Mouse (Mus musculus) embryo, embryonic 11.5 days (tissue): ENCODE measurements around the gene Gm14698.
A peak's percentile ranks its signal among the peaks of the same experiment; 100 is the strongest.
"Not testable (repeated sequence)": the region's sequence is repeated elsewhere in the genome, so short reads cannot be mapped to it uniquely, and the experiment has no call there.

Experiments
- DNase-seq: peaks from one replicate; pipeline ENCODE4 v3.0.0-alpha.2; 2012; ENCODE audit warnings: low read depth, low spot score

The Gm14698 gene

DNA sequence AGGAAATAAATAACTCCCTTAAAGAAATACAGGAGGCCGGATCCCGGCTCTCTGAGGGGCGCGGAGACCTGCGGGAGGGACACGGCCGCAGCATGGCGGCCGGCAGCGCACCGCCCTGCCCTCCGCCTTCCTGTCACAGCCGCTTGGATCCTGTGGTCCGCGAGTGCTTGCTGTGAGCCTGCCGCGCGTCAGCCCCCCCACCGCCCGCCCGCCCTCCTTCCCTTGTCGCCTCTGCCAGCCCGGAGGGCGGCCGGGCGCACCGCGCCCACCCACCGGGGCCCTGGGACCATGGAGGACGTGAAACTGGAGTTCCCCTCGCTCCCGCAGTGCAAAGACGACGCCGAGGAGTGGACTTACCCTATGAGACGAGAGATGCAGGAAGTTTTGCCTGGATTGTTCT lies at the start of gene Gm14698:
Gm14698 (plus strand) TSS at position 35 of the 400 bp plus-strand sequence.
- DNase-seq, result not testable (repeated sequence)

DNA sequence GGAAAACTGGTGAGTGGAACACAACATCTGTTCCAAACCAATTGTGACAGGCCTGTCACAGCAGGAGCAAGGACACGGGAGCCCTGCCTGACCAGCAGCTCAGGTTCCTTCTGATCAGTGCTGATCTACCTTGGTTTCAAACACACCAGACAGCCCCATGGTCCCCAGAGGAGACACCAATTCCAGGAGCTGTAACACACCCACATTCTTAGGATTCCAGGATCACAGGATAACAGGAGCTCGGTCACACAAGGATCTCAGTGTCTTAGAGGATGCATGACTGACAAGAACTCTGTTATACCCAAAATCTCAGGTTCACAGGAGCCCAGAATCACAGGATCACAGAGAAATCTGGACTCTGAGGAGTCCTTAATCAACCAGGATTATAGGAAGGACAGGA lies 444 bp upstream of the Gm14698 start:
- not testable (repeated sequence) for DNase-seq

DNA sequence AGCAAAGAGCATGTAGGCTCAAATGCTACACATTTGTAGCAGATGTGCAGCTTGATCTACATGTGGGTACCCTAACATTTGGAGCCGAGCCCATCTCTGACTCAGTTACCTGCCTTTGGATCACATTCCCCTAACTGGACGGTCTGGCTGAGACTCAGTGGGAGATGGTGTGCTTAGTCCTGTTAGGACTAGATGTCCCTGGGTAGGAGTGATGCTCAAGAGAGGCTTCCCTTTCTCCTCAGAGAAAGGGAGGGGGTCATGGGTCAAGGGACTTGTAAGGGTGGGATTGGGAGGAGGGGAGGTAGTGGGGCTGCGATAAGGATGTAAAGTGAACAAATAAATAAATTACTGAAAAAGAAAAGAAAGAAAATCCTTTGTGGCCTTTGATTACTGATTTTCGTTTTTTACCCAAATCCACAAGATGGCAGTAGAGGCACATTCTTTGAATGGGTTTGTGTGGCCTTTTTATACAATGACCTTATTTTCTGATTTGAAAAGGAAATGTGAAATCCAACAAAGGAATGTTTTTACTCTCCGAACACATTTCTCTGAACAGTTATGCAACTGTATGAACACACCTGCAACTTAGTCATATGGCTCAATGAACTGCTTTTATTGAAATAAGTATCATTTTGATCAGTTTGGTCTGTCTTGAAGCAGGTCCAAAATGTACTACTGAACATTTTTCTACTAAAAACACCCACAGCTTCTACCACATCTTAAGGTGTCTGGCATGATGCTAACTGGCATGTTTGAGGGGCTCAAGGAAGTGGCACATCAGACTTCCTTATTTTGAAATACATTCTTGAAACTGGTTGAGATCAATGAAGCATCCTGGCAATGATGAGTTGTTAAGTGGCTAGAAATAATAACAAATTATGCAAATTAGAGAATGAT lies 18.9 kb downstream of the Gm14698 start:
- DNase-seq, result peak; percentile 9

DNA sequence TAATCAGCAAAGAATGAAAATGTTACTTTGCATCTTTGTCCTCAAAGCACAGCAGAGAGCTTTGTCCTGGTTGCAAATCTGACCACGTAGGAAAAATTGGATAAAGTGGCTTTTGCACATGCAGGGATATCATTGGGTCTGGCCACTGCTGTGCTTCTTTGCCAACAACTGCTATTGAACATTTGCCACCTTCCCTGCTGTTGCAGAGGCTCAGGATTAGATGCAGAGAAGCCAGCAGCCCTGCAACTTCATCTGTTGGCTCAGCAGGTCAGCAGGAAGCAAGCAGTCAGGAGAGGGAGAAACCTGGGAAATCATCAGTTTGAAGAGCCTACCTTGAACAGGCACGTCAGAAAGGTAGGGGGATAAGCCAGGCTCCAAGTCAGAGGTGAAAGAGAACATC lies 44.3 kb downstream of the Gm14698 start:
- no peak for DNase-seq
